Mouse (Mus musculus): ENCODE measurements at regions not wholly inside any gene's neighbourhood (a gene's known extent, or its start where the extent isn't known, plus 50 kb on each side); places are given as distances from the start of the nearest gene placed in this dataset.

DNA sequence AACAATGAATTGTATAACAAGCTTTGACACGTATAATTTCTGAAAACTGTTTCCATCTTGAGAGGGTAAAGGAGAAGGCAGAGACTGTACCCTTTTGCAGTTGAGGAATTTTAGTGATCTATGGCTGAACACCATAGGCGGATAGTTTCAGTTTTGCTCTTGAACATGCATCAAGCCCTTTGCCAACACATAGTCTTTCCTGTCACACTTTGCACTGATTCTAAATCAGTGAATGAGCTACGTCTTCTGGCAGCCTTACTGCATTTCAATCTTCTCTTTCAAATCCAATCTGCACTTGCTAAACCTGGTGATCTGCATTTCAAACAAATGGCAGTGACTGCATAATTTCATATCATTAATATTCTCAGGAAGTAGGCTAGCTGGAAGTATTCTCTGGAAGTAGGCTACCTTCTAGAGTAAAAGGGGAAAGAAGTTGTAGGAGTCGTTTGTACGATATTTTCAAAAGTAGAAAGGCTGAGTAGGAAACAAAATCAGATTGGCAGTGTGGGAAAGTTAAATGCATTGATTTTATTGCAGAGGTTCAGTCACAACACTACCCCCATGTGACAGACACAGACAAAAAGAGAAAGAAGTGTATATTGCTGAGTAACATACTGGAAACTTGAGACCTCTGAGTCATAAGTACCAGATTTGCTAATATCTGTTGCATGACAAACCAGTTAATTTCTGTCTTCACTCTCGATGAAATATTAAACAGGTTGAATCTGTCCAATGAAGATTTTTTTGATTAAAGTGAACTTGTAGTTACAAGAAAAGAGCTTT is 983.3 kb upstream of the Nr2f1 start:
- H3K4me2 ChIP-seq (ENCODE audit: low read depth): peak overlapping the region; percentile 40
- H3K79me2 ChIP-seq (ENCODE audit: control insufficient read depth, insufficient read depth): no peaks in the 10 kb centered on the region
- H3K36me3 ChIP-seq (ENCODE audit: control insufficient read depth, insufficient read depth): no peaks in the 10 kb centered on the region
- no peak overlapping the region for H3ac ChIP-seq (ENCODE audit: control insufficient read depth, insufficient read length)
- H3K4me3 ChIP-seq: no peak overlapping the region
- TF ChIP-seq MAX (IDR thresholded peaks at IDR 0.05; ENCODE audit: low read depth) (no peak), USF1 (IDR thresholded peaks at IDR 0.05; ENCODE audit: low read depth) (peak; percentile 35)
- H3K27me3 ChIP-seq (ENCODE audit: control insufficient read depth, insufficient read depth, insufficient read length): no peaks in the 10 kb centered on the region

- no peak overlapping the region for H3K4me2 ChIP-seq (ENCODE audit: low read depth)
- H3K79me2 ChIP-seq (ENCODE audit: control insufficient read depth, insufficient read depth): no peaks in the 10 kb centered on the region
- no peaks in the 10 kb centered on the region for H3K27me3 ChIP-seq (ENCODE audit: control insufficient read depth, insufficient read depth, insufficient read length)
- TF ChIP-seq E2F4 (IDR thresholded peaks at IDR 0.05; ENCODE audit: insufficient read depth) (no peak), MYOD1 (IDR thresholded peaks at IDR 0.05; ENCODE audit: control insufficient read depth in 1 of 3, insufficient read length in 2 of 3, low read depth in 2 of 3) (no peak), POLR2A (IDR thresholded peaks at IDR 0.05; ENCODE audit: insufficient read length, low read depth) (no peak), MYOG (IDR thresholded peaks at IDR 0.05; ENCODE audit: control insufficient read depth in 1 of 3, insufficient read depth in 1 of 3, insufficient read length in 2 of 3, low read depth in 2 of 3) (no peak), POLR2AphosphoS2 (IDR thresholded peaks at IDR 0.05; ENCODE audit: insufficient read length, low read depth) (no peak), SRF (IDR thresholded peaks at IDR 0.05; ENCODE audit: control insufficient read depth, insufficient read length, low read depth) (no peak), TCF12 (IDR thresholded peaks at IDR 0.05; ENCODE audit: insufficient read depth, poor library complexity, severe bottlenecking) (no peak), TCF3 (IDR thresholded peaks at IDR 0.05; ENCODE audit: insufficient read length, low read depth) (no peak), REST (IDR thresholded peaks at IDR 0.05; ENCODE audit: insufficient read depth, insufficient read length) (no peak), MAX (IDR thresholded peaks at IDR 0.05; ENCODE audit: low read depth) (no peak), USF1 (IDR thresholded peaks at IDR 0.05; ENCODE audit: low read depth) (no peak), CEBPB (IDR thresholded peaks at IDR 0.05; ENCODE audit: insufficient read depth, poor library complexity, severe bottlenecking) (no peak)
- no peaks in the 10 kb centered on the region for H3K36me3 ChIP-seq (ENCODE audit: control insufficient read depth, insufficient read depth)
- H3K4me3 ChIP-seq: no peak overlapping the region
- H3ac ChIP-seq (ENCODE audit: control insufficient read depth, insufficient read length): no peak overlapping the region
Measured at GRCm38 (mm10) chr13:79158757-79159156, 959.2 kb upstream of the Nr2f1 start.

DNA sequence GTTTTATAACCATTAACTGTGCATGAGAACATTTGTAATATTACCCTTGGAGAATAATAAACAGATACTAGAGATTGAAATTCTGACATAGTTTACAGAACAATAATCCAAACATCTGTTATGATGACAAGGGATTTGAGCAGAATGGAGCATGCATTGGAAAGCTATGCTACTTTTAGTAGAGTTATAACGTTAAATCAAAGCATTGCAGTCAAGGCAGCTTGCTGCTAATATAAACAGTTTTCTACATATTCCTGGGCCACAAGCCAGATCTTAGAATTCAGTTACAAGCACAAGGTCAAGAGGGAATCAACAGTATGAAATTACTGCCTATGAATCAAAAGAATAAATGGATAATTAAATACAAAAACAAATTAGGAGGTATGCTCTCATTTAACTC is 943.3 kb upstream of the Nr2f1 start:
- H3ac ChIP-seq (ENCODE audit: control insufficient read depth, insufficient read length): no peak overlapping the region
- TF ChIP-seq MAX (IDR thresholded peaks at IDR 0.05; ENCODE audit: low read depth) (no peak), REST (IDR thresholded peaks at IDR 0.05; ENCODE audit: insufficient read depth, insufficient read length) (no peak), POLR2A (IDR thresholded peaks at IDR 0.05; ENCODE audit: insufficient read length, low read depth) (no peak), CEBPB (IDR thresholded peaks at IDR 0.05; ENCODE audit: insufficient read depth, poor library complexity, severe bottlenecking) (no peak), MYOD1 (IDR thresholded peaks at IDR 0.05; ENCODE audit: control insufficient read depth in 1 of 3, insufficient read length in 2 of 3, low read depth in 2 of 3) (no peak), USF1 (IDR thresholded peaks at IDR 0.05; ENCODE audit: low read depth) (no peak), MYOG (IDR thresholded peaks at IDR 0.05; ENCODE audit: control insufficient read depth in 1 of 3, insufficient read depth in 1 of 3, insufficient read length in 2 of 3, low read depth in 2 of 3) (no peak), TCF12 (IDR thresholded peaks at IDR 0.05; ENCODE audit: insufficient read depth, poor library complexity, severe bottlenecking) (no peak), TCF3 (IDR thresholded peaks at IDR 0.05; ENCODE audit: insufficient read length, low read depth) (no peak)
- no peak overlapping the region for H3K4me2 ChIP-seq (ENCODE audit: low read depth)
- H3K79me2 ChIP-seq (ENCODE audit: control insufficient read depth, insufficient read depth): no peaks in the 10 kb centered on the region
- no peaks in the 10 kb centered on the region for H3K27me3 ChIP-seq (ENCODE audit: control insufficient read depth, insufficient read depth, insufficient read length)
- no peaks in the 10 kb centered on the region for H3K36me3 ChIP-seq (ENCODE audit: control insufficient read depth, insufficient read depth)
- no peak overlapping the region for H3K4me3 ChIP-seq

DNA sequence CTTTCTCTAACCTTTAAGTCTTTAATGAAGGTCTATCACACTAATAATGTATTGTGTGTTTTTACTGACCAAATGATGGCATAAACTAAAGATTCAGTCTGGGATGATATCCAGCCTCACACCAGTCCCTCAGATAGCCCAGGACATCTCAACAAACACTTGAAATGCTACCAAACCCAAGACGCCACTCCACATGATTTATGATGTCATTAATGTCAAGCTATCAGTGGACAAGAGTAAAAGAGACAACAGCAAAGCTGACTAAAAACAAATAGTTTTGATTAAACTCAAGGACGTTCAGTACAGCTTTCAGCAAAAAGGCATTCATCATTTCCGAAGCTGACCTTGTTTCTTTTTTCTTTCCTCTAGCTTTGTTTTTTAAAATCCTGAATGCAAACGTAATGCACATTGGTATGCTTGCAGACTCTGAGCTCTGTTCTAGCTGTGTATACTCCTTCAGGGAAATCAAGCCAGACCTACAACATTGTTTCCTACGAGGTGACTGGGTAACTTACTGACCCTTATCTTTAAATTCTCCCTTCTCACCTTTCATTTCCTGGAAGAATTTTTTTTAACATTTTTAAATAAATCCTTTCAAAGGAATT is 941.9 kb upstream of the Nr2f1 start:
- Histone ChIP-seq H3K4me3 (no peak overlapping the region), H3K36me3 (ENCODE audit: control insufficient read depth, insufficient read depth) (no peaks in the 10 kb centered on the region), H3K4me2 (ENCODE audit: low read depth) (no peak overlapping the region), H3ac (ENCODE audit: control insufficient read depth, insufficient read length) (no peak overlapping the region), H3K79me2 (ENCODE audit: control insufficient read depth, insufficient read depth) (no peaks in the 10 kb centered on the region), H3K27me3 (ENCODE audit: control insufficient read depth, insufficient read depth, insufficient read length) (no peaks in the 10 kb centered on the region)
- TF ChIP-seq MAX (IDR thresholded peaks at IDR 0.05; ENCODE audit: low read depth) (no peak), E2F4 (IDR thresholded peaks at IDR 0.05; ENCODE audit: insufficient read depth) (no peak), POLR2A (IDR thresholded peaks at IDR 0.05; ENCODE audit: insufficient read length, low read depth) (no peak), MYOD1 (IDR thresholded peaks at IDR 0.05; ENCODE audit: control insufficient read depth in 1 of 3, insufficient read length in 2 of 3, low read depth in 2 of 3) (no peak), TCF3 (IDR thresholded peaks at IDR 0.05; ENCODE audit: insufficient read length, low read depth) (no peak), MYOG (IDR thresholded peaks at IDR 0.05; ENCODE audit: control insufficient read depth in 1 of 3, insufficient read depth in 1 of 3, insufficient read length in 2 of 3, low read depth in 2 of 3) (no peak), POLR2AphosphoS2 (IDR thresholded peaks at IDR 0.05; ENCODE audit: insufficient read length, low read depth) (no peak), SRF (IDR thresholded peaks at IDR 0.05; ENCODE audit: control insufficient read depth, insufficient read length, low read depth) (no peak), REST (IDR thresholded peaks at IDR 0.05; ENCODE audit: insufficient read depth, insufficient read length) (no peak), USF1 (IDR thresholded peaks at IDR 0.05; ENCODE audit: low read depth) (no peak), CEBPB (IDR thresholded peaks at IDR 0.05; ENCODE audit: insufficient read depth, poor library complexity, severe bottlenecking) (no peak), TCF12 (IDR thresholded peaks at IDR 0.05; ENCODE audit: insufficient read depth, poor library complexity, severe bottlenecking) (no peak)
